8 mouse cellular contexts compared by ENCODE assay signal in the genomic region with DNA sequence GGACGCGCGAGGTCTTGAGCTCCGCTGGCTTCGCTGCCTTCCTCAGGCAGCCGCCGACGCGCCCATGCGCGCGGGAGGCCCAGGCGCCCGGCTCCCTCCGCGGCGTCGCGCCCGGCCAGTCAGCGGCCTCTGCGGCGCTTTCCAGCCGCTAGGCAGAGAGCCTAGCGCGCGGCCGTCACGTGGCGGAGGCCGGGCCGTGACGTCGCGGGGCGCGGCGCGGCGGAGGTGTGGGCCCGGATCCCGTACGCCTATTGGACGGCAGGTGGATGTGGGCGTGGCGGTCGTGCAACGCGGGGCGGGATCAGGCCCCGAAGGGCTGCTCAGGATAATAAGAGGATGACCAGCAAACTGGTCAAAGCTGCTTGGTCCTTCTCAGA. TPM values are rescaled to one million over a fixed set of nuclear protein-coding genes. Genes with fewer than 3 reads are reported as not detected.
DNase-seq lines count a peak whose midpoint lies in the region; ATAC-seq and TF ChIP-seq lines count a peak whose summit lies in the region.

A gene (minus strand): TSS at position 184 of the 377 bp plus-strand sequence.

- DNase-seq in 416B (ENCODE audit: low read depth) (peak; percentile 94), liver (peak; percentile 92)
- DNase-seq in heart, adult 9 months (ENCODE audit: low spot score in 2 of 2) = peak; percentile 97
- peak; percentile 90 to 96 for DNase-seq in spleen, postnatal 4 days (ENCODE audit: low spot score in 2 of 2)

- peak within 1 kb of the TSS; percentile 99 for H3K4me2 ChIP-seq in embryonic facial prominence, embryonic 15.5 days (replicated peaks)
- H3K4me2 ChIP-seq in kidney, embryonic 14.5 days (replicated peaks; ENCODE audit: low read depth, low read length) = peak within 1 kb of the TSS; percentile 99

- H3K4me1 ChIP-seq in bone marrow, adult 2 months (ENCODE audit: control insufficient read depth, insufficient read depth, low read length) = no peaks in the 10 kb centered on the region; the same call in 1 of the 2 replicates
- peaks cover 14% of the 10 kb centered on the region for H3K4me1 ChIP-seq in embryonic facial prominence, embryonic 15.5 days
- H3K4me1 ChIP-seq in kidney, embryonic 14.5 days (ENCODE audit: control insufficient read depth, insufficient read depth, low read length) = peaks cover 10% of the 10 kb centered on the region

- peak; percentile 88; the same call in 1 of the 2 replicates for TF ChIP-seq POLR2A in bone marrow, adult 2 months (IDR thresholded peaks at IDR 0.05; ENCODE audit: borderline replicate concordance, control insufficient read depth, low read depth, low read length)

- under 1% methylated on average over 51 of the region's 51 CpGs for WGBS in bone marrow, adult 2 months
- WGBS in embryonic facial prominence, embryonic 15.5 days = under 1% methylated on average over 51 of the region's 51 CpGs
- under 1% methylated on average over 43 of the region's 51 CpGs for whole genome bisulfite sequencing in kidney, embryonic 14.5 days

- H3K27ac ChIP-seq in bone marrow, adult 2 months (ENCODE audit: control insufficient read depth, insufficient read depth, low read depth, low read length, poor library complexity) = peak within 1 kb of the TSS; percentile 84
- no peak within 1 kb of the TSS; the same call in 1 of the 2 replicates for H3K27ac ChIP-seq in embryonic facial prominence, embryonic 15.5 days (replicated peaks)
- peak within 1 kb of the TSS; percentile 59; the same call in 1 of the 2 replicates for H3K27ac ChIP-seq in kidney, embryonic 14.5 days (ENCODE audit: low read depth, low read length)

- H3K36me3 ChIP-seq in embryonic facial prominence, embryonic 15.5 days = no peaks in the 10 kb centered on the region
- no peaks in the 10 kb centered on the region for H3K36me3 ChIP-seq in kidney, embryonic 14.5 days (ENCODE audit: control insufficient read depth, insufficient read depth, low read length)

- TF ChIP-seq CTCF in bone marrow, adult 2 months (IDR thresholded peaks at IDR 0.05; ENCODE audit: control insufficient read depth, insufficient read depth, low read length) = no peak

- peak within 1 kb of the TSS; percentile 62 for H3K9ac ChIP-seq in embryonic facial prominence, embryonic 15.5 days
- peak within 1 kb of the TSS; percentile 85 for H3K9ac ChIP-seq in kidney, embryonic 14.5 days (ENCODE audit: low read depth, low read length)

- peak within 1 kb of the TSS; percentile 78 for H3K4me3 ChIP-seq in bone marrow, adult 2 months (replicated peaks; ENCODE audit: control insufficient read depth, low read depth, low read length)
- peak within 1 kb of the TSS; percentile 67 for H3K4me3 ChIP-seq in embryonic facial prominence, embryonic 15.5 days (replicated peaks)
- peak within 1 kb of the TSS; percentile 70 for H3K4me3 ChIP-seq in kidney, embryonic 14.5 days (ENCODE audit: low read length)

- peaks cover 2% of the 10 kb centered on the region; the same call in 1 of the 2 replicates for H3K27me3 ChIP-seq in embryonic facial prominence, embryonic 15.5 days
- no peaks in the 10 kb centered on the region for H3K27me3 ChIP-seq in kidney, embryonic 14.5 days (ENCODE audit: control insufficient read depth, insufficient read depth, low read length)

- ATAC-seq in embryonic facial prominence, embryonic 15.5 days (ENCODE audit: insufficient number of reproducible peaks, low FRiP score, low TSS enrichment, low read depth) = peak; percentile 97
- peak; percentile 97 for ATAC-seq in kidney, embryonic 14.5 days (ENCODE audit: low FRiP score, low TSS enrichment)
- peak; percentile 94 for ATAC-seq in monocyte, adult 5-6 weeks (replicated peaks; ENCODE audit: insufficient number of reproducible peaks, low FRiP score, low TSS enrichment, poor library complexity, severe bottlenecking)

- H3K9me3 ChIP-seq in embryonic facial prominence, embryonic 15.5 days (replicated peaks) = no peaks in the 10 kb centered on the region
- H3K9me3 ChIP-seq in kidney, embryonic 14.5 days (ENCODE audit: control insufficient read depth, low read length) = no peaks in the 10 kb centered on the region

RNA-seq across cellular contexts. Expression of the gene that starts here (rescaled TPM):
- polyA plus RNA-seq in bone marrow, adult 2 months (2011; ENCODE audit: insufficient read depth, insufficient read length, low replicate concordance, missing spikeins) = 4.3 TPM in 1 of 2 replicates, not detected in the other
- 10.8 TPM in 2 replicates for polyA plus RNA-seq in embryonic facial prominence, embryonic 15.5 days (2015; fragmentation: Nextera tagmentation; extraction: Ambion mirVana)
- 15.5 and 19.3 TPM in 2 replicates for polyA plus RNA-seq in kidney, embryonic 14.5 days (2014; fragmentation: Nextera tagmentation; extraction: Ambion mirVana)
- 9.8 to 16.9 TPM (median 13.1 TPM) in 3 replicates for total RNA-seq in monocyte, adult 5-6 weeks (2017)
